Mouse (Mus musculus) testis, adult 2 months (tissue): Measurements from ENCODE around the gene Gm10570.

Source experiments
- CTCF ChIP-seq: fragments of 200-500 bp; IDR thresholded peaks from 2 replicates; pipeline ENCODE4 v1.5.1; 2012; ENCODE audit warnings: low read depth, mild to moderate bottlenecking, inconsistent platforms, low read length, moderate library complexity; ENCODE audit not compliant: control insufficient read depth, insufficient read depth, insufficient replicate concordance
- POLR2A ChIP-seq: fragments of 200-500 bp; IDR thresholded peaks from 2 replicates; pipeline ENCODE4 v1.6.1; 2012; ENCODE audit warnings: low read depth, mild to moderate bottlenecking, inconsistent platforms, low read length, moderate library complexity; ENCODE audit not compliant: control insufficient read depth

GRCm38 (mm10) chr4:130298877-130299628 lies 9.4 kb downstream of the Gm10570 start:
- no peak for TF ChIP-seq POLR2A
- no peak for TF ChIP-seq CTCF
